Mouse (Mus musculus) midbrain, embryonic 11.5 days (tissue): ENCODE measurements around the gene Pramef12. TPM values are rescaled to one million over a fixed set of nuclear protein-coding genes. Genes with fewer than 3 reads are reported as not detected.
"Not testable (repeated sequence)": the region's sequence is repeated elsewhere in the genome, so short reads cannot be mapped to it uniquely, and the experiment has no call there.

ENCODE experiments used
- ATAC-seq: fragments of 200-750 bp; cut with Nextera tagmentation; 2 replicates; pipeline ENCODE4 v1.8.0; 2017; ENCODE audit warnings: moderate TSS enrichment, moderate library complexity; ENCODE audit not compliant: low FRiP score
- DNase-seq: peaks from one replicate; pipeline ENCODE4 v3.0.0; 2015; ENCODE audit warnings: low spot score; ENCODE audit errors: missing footprints
- H3K27ac ChIP-seq: fragments of 300-500 bp; sonication (generic); 2 replicates; pipeline ENCODE4 v1.5.1; 2014; ENCODE audit warnings: low read depth, low read length
- H3K27me3 ChIP-seq: fragments of 300-500 bp; sonication (generic); 2 replicates; pipeline ENCODE4 v1.6.1; 2014; ENCODE audit warnings: mild to moderate bottlenecking, low read length, moderate library complexity, mixed read lengths; ENCODE audit not compliant: control insufficient read depth, insufficient read depth
- H3K36me3 ChIP-seq: fragments of 300-500 bp; sonication (generic); 2 replicates; pipeline ENCODE4 v1.6.1; 2014; ENCODE audit warnings: mild to moderate bottlenecking, low read length, moderate library complexity, mixed read lengths; ENCODE audit not compliant: control insufficient read depth, insufficient read depth
- H3K4me1 ChIP-seq: fragments of 300-500 bp; sonication (generic); 2 replicates; pipeline ENCODE4 v1.6.1; 2014; ENCODE audit warnings: low read length; ENCODE audit not compliant: control insufficient read depth, insufficient read depth
- H3K4me2 ChIP-seq: fragments of 300-500 bp; sonication (generic); 2 replicates; pipeline ENCODE4 v1.6.1; 2014; ENCODE audit warnings: mild to moderate bottlenecking, moderate library complexity
- H3K4me3 ChIP-seq: fragments of 300-500 bp; sonication (generic); 2 replicates; pipeline ENCODE4 v1.5.1; 2014; ENCODE audit warnings: low read depth, low read length
- H3K9ac ChIP-seq: fragments of 300-500 bp; sonication (generic); 2 replicates; pipeline ENCODE4 v1.6.1; 2014; ENCODE audit warnings: low read length
- H3K9me3 ChIP-seq: fragments of 300-500 bp; sonication (generic); 2 replicates; pipeline ENCODE4 v1.6.1; 2016; ENCODE audit warnings: low read length; ENCODE audit not compliant: control insufficient read depth
- WGBS: fragments of 180-500 bp; shearing (Covaris S2); extraction: QIAGEN DNeasy Blood & Tissue Kit; methylation state at CpG from one replicate; pipeline ENCODE4 v1.1.7; 2014; 5-methylcytosine and 5-hydroxymethylcytosine counted together
- polyA plus RNA-seq: library from polyadenylated mRNA; unstranded; fragments of >200 nt; fragmentation: Nextera tagmentation; extraction: Ambion mirVana; gene quantifications from 2 replicates; pipeline ENCODE4 v1.2.1, GENCODE M21; 2014

Pramef12 gene
- polyA plus RNA-seq, 1 experiment from 2014 or later: not detected

GRCm38 (mm10) chr4:144424590-144424989 lies 16.3 kb upstream of the Pramef12 start:
- Histone ChIP-seq H3K27me3 (no peaks in the 10 kb centered on the region), H3K9me3 (peaks cover 3% of the 10 kb centered on the region; the same call in 1 of the 2 replicates), H3K9ac (no peak overlapping the region), H3K4me3 (no peak overlapping the region), H3K27ac (no peak overlapping the region), H3K4me1 (no peaks in the 10 kb centered on the region), H3K4me2 (no peak overlapping the region), H3K36me3 (no peaks in the 10 kb centered on the region)
- WGBS: 80% methylated on average over 5 of the region's 5 CpGs
- no peak for ATAC-seq
- DNase-seq: no peak

- H3K4me1 ChIP-seq: no peaks in the 10 kb centered on the region
- ATAC-seq: no peak
- H3K4me2 ChIP-seq: no peak overlapping the region
- no peak overlapping the region for H3K9ac ChIP-seq
- H3K27me3 ChIP-seq: no peaks in the 10 kb centered on the region
- H3K27ac ChIP-seq: no peak overlapping the region
- peaks cover 7% of the 10 kb centered on the region; the same call in 1 of the 2 replicates for H3K9me3 ChIP-seq
- H3K36me3 ChIP-seq: no peaks in the 10 kb centered on the region
- DNase-seq: no peak
- H3K4me3 ChIP-seq: no peak overlapping the region
Observed at GRCm38 (mm10) chr4:144420644-144421043, 12.4 kb upstream of the Pramef12 start.

- ATAC-seq (no peak), DNase-seq (no peak)
- Histone ChIP-seq H3K27ac (no peak overlapping the region), H3K4me3 (no peak overlapping the region), H3K9ac (no peak overlapping the region), H3K36me3 (no peaks in the 10 kb centered on the region), H3K4me2 (no peak overlapping the region), H3K4me1 (no peaks in the 10 kb centered on the region), H3K27me3 (no peaks in the 10 kb centered on the region), H3K9me3 (no peaks in the 10 kb centered on the region; the same call in 1 of the 2 replicates)
- whole genome bisulfite sequencing: 66% methylated on average over 3 of the region's 3 CpGs
Observed at GRCm38 (mm10) chr4:144406261-144406660, 2.0 kb downstream of the Pramef12 start.

- Histone ChIP-seq H3K27me3 (no peaks in the 10 kb centered on the region), H3K27ac (no peak overlapping the region), H3K4me1 (no peaks in the 10 kb centered on the region), H3K36me3 (no peaks in the 10 kb centered on the region), H3K9ac (no peak overlapping the region), H3K4me3 (no peak overlapping the region), H3K9me3 (no peaks in the 10 kb centered on the region; the same call in 1 of the 2 replicates), H3K4me2 (peak overlapping the region; percentile 0; the same call in 1 of the 2 replicates)
- 10% methylated on average over 17 of the region's 17 CpGs for WGBS
- ATAC-seq (peak; percentile 73), DNase-seq (no peak)
Observed at GRCm38 (mm10) chr4:144404456-144405086, 3.7 kb downstream of the Pramef12 start.

- Histone ChIP-seq H3K4me3 (no peak overlapping the region), H3K36me3 (no peaks in the 10 kb centered on the region), H3K9ac (no peak overlapping the region), H3K27ac (no peak overlapping the region), H3K4me2 (no peak overlapping the region), H3K4me1 (no peaks in the 10 kb centered on the region), H3K27me3 (no peaks in the 10 kb centered on the region), H3K9me3 (no peaks in the 10 kb centered on the region)
- DNase-seq: no peak
- WGBS: 81% methylated on average over 4 of the region's 4 CpGs
- ATAC-seq: no peak
Observed at GRCm38 (mm10) chr4:144402712-144403111, 5.6 kb downstream of the Pramef12 start.

GRCm38 (mm10) chr4:144396316-144396715 lies 11.9 kb downstream of the Pramef12 start:
- H3K4me2 ChIP-seq: no peak overlapping the region
- H3K4me1 ChIP-seq: no peaks in the 10 kb centered on the region
- 41% methylated on average over 3 of the region's 3 CpGs for whole genome bisulfite sequencing
- H3K9ac ChIP-seq: no peak overlapping the region
- DNase-seq: no peak
- no peaks in the 10 kb centered on the region for H3K27me3 ChIP-seq
- H3K9me3 ChIP-seq: peaks cover 6% of the 10 kb centered on the region; the same call in 1 of the 2 replicates
- H3K4me3 ChIP-seq: no peak overlapping the region
- no peak overlapping the region for H3K27ac ChIP-seq
- ATAC-seq: no peak
- H3K36me3 ChIP-seq: no peaks in the 10 kb centered on the region

GRCm38 (mm10) chr4:144377911-144378310 lies 30.4 kb downstream of the Pramef12 start, which contains the start of gene Pramef20:
Gene Pramef20, minus strand, starts transcription at chr4:144377933.
- no peak within 1 kb of the TSS for H3K27ac ChIP-seq
- no peaks in the 10 kb centered on the region for H3K36me3 ChIP-seq
- H3K9ac ChIP-seq: no peak within 1 kb of the TSS
- ATAC-seq: no peak
- H3K9me3 ChIP-seq: peaks cover 11% of the 10 kb centered on the region
- WGBS: 54% methylated on average over 2 of the region's 2 CpGs
- no peak within 1 kb of the TSS for H3K4me3 ChIP-seq
- no peak for DNase-seq
- no peaks in the 10 kb centered on the region for H3K4me1 ChIP-seq
- H3K27me3 ChIP-seq: no peaks in the 10 kb centered on the region
- H3K4me2 ChIP-seq: no peak within 1 kb of the TSS

GRCm38 (mm10) chr4:144357642-144358041 lies 50.6 kb downstream of the Pramef12 start, which contains the start of gene Gm13119:
Gene Gm13119, plus strand, starts transcription at chr4:144357942.
- H3K27ac ChIP-seq, H3K36me3 ChIP-seq, DNase-seq, H3K9me3 ChIP-seq, H3K4me2 ChIP-seq, ATAC-seq, H3K9ac ChIP-seq, H3K27me3 ChIP-seq, H3K4me3 ChIP-seq, H3K4me1 ChIP-seq: not testable (repeated sequence)
- WGBS: 85% methylated on average over 3 of the region's 3 CpGs
